Mouse (Mus musculus) bone marrow macrophage, adult 2 months (primary cell): ENCODE measurements around the gene Ckm. TPM values are rescaled to one million over a fixed set of nuclear protein-coding genes. Genes with fewer than 3 reads are reported as not detected.

ENCODE experiments used
- H3K27ac ChIP-seq: 2 replicates; pipeline ENCODE4 v1.5.1; 2012; ENCODE audit warnings: low read depth, low read length; ENCODE audit not compliant: insufficient read depth
- H3K4me1 ChIP-seq: 2 replicates; pipeline ENCODE4 v1.6.1; 2012; ENCODE audit warnings: low read length; ENCODE audit not compliant: control insufficient read depth, insufficient read depth
- H3K4me3 ChIP-seq: 2 replicates; pipeline ENCODE4 v1.5.1; 2012; ENCODE audit warnings: mild to moderate bottlenecking, low read length, moderate library complexity; ENCODE audit not compliant: insufficient read depth
- CTCF ChIP-seq: IDR thresholded peaks from 2 replicates; pipeline ENCODE4 v1.5.1; 2012; ENCODE audit warnings: low read depth, mild to moderate bottlenecking, low read length, moderate library complexity
- POLR2A ChIP-seq: IDR thresholded peaks from 2 replicates; pipeline ENCODE4 v1.6.1; 2012; ENCODE audit warnings: mild to moderate bottlenecking, low read depth, low read length, borderline replicate concordance
- polyA plus RNA-seq: library from polyadenylated mRNA; stranded (reverse); fragments of >200 nt; gene quantifications from 2 replicates; pipeline ENCODE4 v1.2.4, GENCODE M21; 2012; ENCODE audit not compliant: missing spikeins, insufficient read depth, insufficient read length

Ckm gene
- 0.65 TPM in 1 of 2 replicates, not detected in the other for polyA plus RNA-seq

- H3K27ac ChIP-seq: no peak within 1 kb of the TSS
- TF ChIP-seq CTCF: no peak
- H3K4me3 ChIP-seq: peak within 1 kb of the TSS; percentile 44
- H3K4me1 ChIP-seq: no peaks in the 10 kb centered on the region
These were observed at the start of gene Ckm for GRCm38 (mm10) chr7:19404476-19404875. Ckm (plus strand) TSS chr7:19404776.

- no peak for TF ChIP-seq CTCF
- no peak for TF ChIP-seq POLR2A
These were observed 49.6 kb upstream of the Ckm start for GRCm38 (mm10) chr7:19354991-19355390.

GRCm38 (mm10) chr7:19356311-19356710 lies 48.3 kb upstream of the Ckm start:
- no peak overlapping the region for H3K4me3 ChIP-seq
- no peak overlapping the region for H3K27ac ChIP-seq
- TF ChIP-seq CTCF: no peak
- TF ChIP-seq POLR2A: no peak
- H3K4me1 ChIP-seq: peaks cover 19% of the 10 kb centered on the region

More at GRCm38 (mm10) chr7:19354991-19355390, 49.6 kb upstream of the Ckm start:
- no peak overlapping the region for H3K27ac ChIP-seq
- H3K4me3 ChIP-seq: no peak overlapping the region
- H3K4me1 ChIP-seq: peaks cover 19% of the 10 kb centered on the region

GRCm38 (mm10) chr7:19357381-19358375 lies 46.9 kb upstream of the Ckm start:
- H3K4me1 ChIP-seq: peaks cover 19% of the 10 kb centered on the region
- no peak overlapping the region for H3K27ac ChIP-seq
- peak overlapping the region; percentile 75 for H3K4me3 ChIP-seq
- TF ChIP-seq POLR2A (no peak), CTCF (no peak)

- TF ChIP-seq POLR2A (no peak), CTCF (no peak)
- Histone ChIP-seq H3K4me3 (peak overlapping the region; percentile 75), H3K27ac (peak overlapping the region; percentile 14; the same call in 1 of the 2 replicates), H3K4me1 (peaks cover 19% of the 10 kb centered on the region)
These were observed 45.9 kb upstream of the Ckm start for GRCm38 (mm10) chr7:19358634-19359033.

- Histone ChIP-seq H3K4me1 (peaks cover 19% of the 10 kb centered on the region), H3K4me3 (peak within 1 kb of the TSS; percentile 75), H3K27ac (peak within 1 kb of the TSS; percentile 72)
- TF ChIP-seq CTCF: no peak
- no peak for TF ChIP-seq POLR2A
These were observed 45.2 kb upstream of the Ckm start, which contains the start of the genes Cd3eap and Ppp1r13l for GRCm38 (mm10) chr7:19359299-19359891. Cd3eap (minus strand) TSS chr7:19359483. Ppp1r13l (plus strand) TSS chr7:19359749.

GRCm38 (mm10) chr7:19359892-19360641 lies 44.5 kb upstream of the Ckm start:
- H3K27ac ChIP-seq: peak overlapping the region; percentile 72; the same call in 1 of the 2 replicates
- H3K4me3 ChIP-seq: peak overlapping the region; percentile 75
- peaks cover 19% of the 10 kb centered on the region for H3K4me1 ChIP-seq
- TF ChIP-seq CTCF: no peak
- TF ChIP-seq POLR2A: no peak

GRCm38 (mm10) chr7:19360944-19361343 lies 43.6 kb upstream of the Ckm start:
- TF ChIP-seq POLR2A: no peak
- no peak for TF ChIP-seq CTCF
- H3K4me3 ChIP-seq: peak overlapping the region; percentile 75
- no peak overlapping the region for H3K27ac ChIP-seq

GRCm38 (mm10) chr7:19361720-19362119 lies 42.9 kb upstream of the Ckm start:
- Histone ChIP-seq H3K4me3 (peak overlapping the region; percentile 75), H3K27ac (no peak overlapping the region), H3K4me1 (peaks cover 14% of the 10 kb centered on the region)
- TF ChIP-seq POLR2A (no peak), CTCF (peak; percentile 96)

More at GRCm38 (mm10) chr7:19360944-19361343, 43.6 kb upstream of the Ckm start:
- peaks cover 19% of the 10 kb centered on the region for H3K4me1 ChIP-seq
